Mouse (Mus musculus) embryonic facial prominence, embryonic 13.5 days (tissue): ENCODE results near the gene Prpf6. TPM values are rescaled to one million over a fixed set of nuclear protein-coding genes. Genes with fewer than 3 reads are reported as not detected.

Source experiments
- ATAC-seq: fragments of 200-750 bp; cut with Nextera tagmentation; 2 replicates; pipeline ENCODE4 v1.8.0; 2017; ENCODE audit warnings: low read depth; ENCODE audit not compliant: insufficient number of reproducible peaks, insufficient read depth, low FRiP score, low TSS enrichment
- H3K27ac ChIP-seq: fragments of 300-500 bp; sonication (generic); 2 replicates; pipeline ENCODE4 v1.5.1; 2015; ENCODE audit warnings: moderate library complexity, mild to moderate bottlenecking, inconsistent platforms
- H3K27me3 ChIP-seq: fragments of 300-500 bp; sonication (generic); 2 replicates; pipeline ENCODE4 v1.6.1; 2015; ENCODE audit warnings: mild to moderate bottlenecking, inconsistent platforms
- H3K36me3 ChIP-seq: fragments of 300-500 bp; sonication (generic); 2 replicates; pipeline ENCODE4 v1.6.1; 2015; ENCODE audit warnings: mild to moderate bottlenecking, inconsistent platforms
- H3K4me1 ChIP-seq: fragments of 300-500 bp; sonication (generic); 2 replicates; pipeline ENCODE4 v1.6.1; 2015; ENCODE audit warnings: inconsistent platforms
- H3K4me2 ChIP-seq: fragments of 300-500 bp; sonication (generic); 2 replicates; pipeline ENCODE4 v1.6.1; 2015; ENCODE audit warnings: moderate library complexity, mild to moderate bottlenecking, inconsistent platforms
- H3K4me3 ChIP-seq: fragments of 300-500 bp; sonication (generic); 2 replicates; pipeline ENCODE4 v1.5.1; 2015; ENCODE audit warnings: mild to moderate bottlenecking, inconsistent platforms
- H3K9ac ChIP-seq: fragments of 300-500 bp; sonication (generic); 2 replicates; pipeline ENCODE4 v1.6.1; 2015; ENCODE audit warnings: mild to moderate bottlenecking, inconsistent platforms
- H3K9me3 ChIP-seq: fragments of 300-500 bp; sonication (generic); 2 replicates; pipeline ENCODE4 v1.6.1; 2016; ENCODE audit warnings: inconsistent platforms
- WGBS: fragments of 180-500 bp; shearing (Covaris S2); methylation state at CpG from one replicate; pipeline ENCODE4 v1.1.7; 2015; ENCODE audit warnings: mixed read lengths; 5-methylcytosine and 5-hydroxymethylcytosine counted together
- polyA plus RNA-seq: library from polyadenylated mRNA; unstranded; fragments of >200 nt; fragmentation: Nextera tagmentation; extraction: Ambion mirVana; gene quantifications from 2 replicates; pipeline ENCODE4 v1.2.1, GENCODE M21; 2015

The Prpf6 gene
- polyA plus RNA-seq, 1 experiment from 2014 or later = 64.0 TPM

GRCm38 (mm10) chr2:181581016-181581401, 10.7 kb upstream of the Prpf6 start:
- Histone ChIP-seq H3K9ac (peak overlapping the region; percentile 91), H3K4me2 (peak overlapping the region; percentile 91), H3K4me1 (peaks cover 26% of the 10 kb centered on the region), H3K27me3 (no peaks in the 10 kb centered on the region), H3K9me3 (no peaks in the 10 kb centered on the region), H3K27ac (peak overlapping the region; percentile 93), H3K4me3 (peak overlapping the region; percentile 77), H3K36me3 (peaks cover 32% of the 10 kb centered on the region)
- WGBS = under 1% methylated on average over 11 of the region's 11 CpGs
- peak; percentile 56 for ATAC-seq

GRCm38 (mm10) chr2:181581402-181582120, 10.1 kb upstream of the Prpf6 start:
- no peaks in the 10 kb centered on the region for H3K9me3 ChIP-seq
- no peaks in the 10 kb centered on the region for H3K27me3 ChIP-seq
- peaks cover 26% of the 10 kb centered on the region for H3K4me1 ChIP-seq
- peaks cover 38% of the 10 kb centered on the region for H3K36me3 ChIP-seq
- peak overlapping the region; percentile 77 for H3K4me3 ChIP-seq
- peak overlapping the region; percentile 91 for H3K9ac ChIP-seq
- WGBS = under 1% methylated on average over 49 of the region's 49 CpGs
- H3K4me2 ChIP-seq = peak overlapping the region; percentile 91
- peak overlapping the region; percentile 93 for H3K27ac ChIP-seq
- peak; percentile 71 for ATAC-seq

DNA sequence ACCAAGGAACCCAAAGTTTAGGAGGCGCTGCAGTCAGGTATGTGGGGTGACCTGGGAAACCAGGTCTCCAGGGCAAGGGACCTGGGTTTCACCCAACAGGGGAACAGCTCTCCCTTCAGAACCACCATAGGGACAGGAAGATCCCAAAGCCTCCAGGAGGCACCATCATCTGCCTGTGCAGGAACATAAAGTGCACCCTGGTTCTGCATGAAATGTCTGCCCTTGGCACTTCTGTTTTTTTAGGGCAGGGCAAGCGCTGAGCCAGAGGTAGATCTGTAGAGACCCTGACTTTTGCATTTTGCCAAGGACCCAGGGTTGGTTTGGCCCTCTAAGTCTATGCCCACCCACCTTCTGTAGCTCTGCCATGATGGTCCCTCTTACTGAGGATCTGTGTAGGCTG, 9.3 kb upstream of the Prpf6 start:
- ATAC-seq = no peak
- Histone ChIP-seq H3K9me3 (no peaks in the 10 kb centered on the region), H3K27me3 (no peaks in the 10 kb centered on the region), H3K9ac (no peak overlapping the region), H3K4me1 (peaks cover 26% of the 10 kb centered on the region), H3K4me3 (peak overlapping the region; percentile 77; the same call in 1 of the 2 replicates), H3K4me2 (peak overlapping the region; percentile 91), H3K27ac (0 out of 2 replicates have a peak overlapping the region, but pooled peaks have one; percentile 1), H3K36me3 (peaks cover 46% of the 10 kb centered on the region)
- 82% methylated on average over 2 of the region's 2 CpGs for WGBS

GRCm38 (mm10) chr2:181582939-181583338, 8.7 kb upstream of the Prpf6 start:
- H3K27ac ChIP-seq = 0 out of 2 replicates have a peak overlapping the region, but pooled peaks have one; percentile 1
- H3K4me1 ChIP-seq = peaks cover 26% of the 10 kb centered on the region
- no peaks in the 10 kb centered on the region for H3K27me3 ChIP-seq
- H3K36me3 ChIP-seq = peaks cover 51% of the 10 kb centered on the region
- ATAC-seq = no peak
- WGBS = 83% methylated on average over 1 of the region's 1 CpGs
- no peak overlapping the region for H3K4me3 ChIP-seq
- no peaks in the 10 kb centered on the region for H3K9me3 ChIP-seq
- no peak overlapping the region for H3K4me2 ChIP-seq
- no peak overlapping the region for H3K9ac ChIP-seq

GRCm38 (mm10) chr2:181583460-181584257, 8.0 kb upstream of the Prpf6 start:
- no peak for ATAC-seq
- H3K36me3 ChIP-seq = peaks cover 58% of the 10 kb centered on the region
- no peak overlapping the region for H3K9ac ChIP-seq
- WGBS = 88% methylated on average over 3 of the region's 3 CpGs
- peaks cover 26% of the 10 kb centered on the region for H3K4me1 ChIP-seq
- no peak overlapping the region for H3K4me2 ChIP-seq
- H3K9me3 ChIP-seq = no peaks in the 10 kb centered on the region
- H3K27me3 ChIP-seq = no peaks in the 10 kb centered on the region
- H3K27ac ChIP-seq = no peak overlapping the region
- H3K4me3 ChIP-seq = no peak overlapping the region

- Histone ChIP-seq H3K4me1 (peaks cover 18% of the 10 kb centered on the region), H3K27ac (no peak within 1 kb of the TSS), H3K4me2 (no peak within 1 kb of the TSS), H3K9ac (peak within 1 kb of the TSS; percentile 17; the same call in 1 of the 2 replicates), H3K4me3 (no peak within 1 kb of the TSS), H3K36me3 (peaks cover 66% of the 10 kb centered on the region), H3K27me3 (no peaks in the 10 kb centered on the region), H3K9me3 (no peaks in the 10 kb centered on the region)
- ATAC-seq = no peak
- WGBS = 93% methylated on average over 4 of the region's 4 CpGs
These were observed 7.2 kb upstream of the Prpf6 start, which contains the start of gene Uckl1 for GRCm38 (mm10) chr2:181584411-181584942. Gene Uckl1, minus strand, starts transcription at chr2:181584892.

GRCm38 (mm10) chr2:181585506-181585905, 6.2 kb upstream of the Prpf6 start:
- H3K9ac ChIP-seq = no peak overlapping the region
- H3K4me3 ChIP-seq = no peak overlapping the region
- no peaks in the 10 kb centered on the region for H3K9me3 ChIP-seq
- H3K27me3 ChIP-seq = no peaks in the 10 kb centered on the region
- 91% methylated on average over 5 of the region's 5 CpGs for WGBS
- H3K27ac ChIP-seq = no peak overlapping the region
- peaks cover 76% of the 10 kb centered on the region for H3K36me3 ChIP-seq
- no peak overlapping the region for H3K4me2 ChIP-seq
- ATAC-seq = no peak
- H3K4me1 ChIP-seq = peaks cover 8% of the 10 kb centered on the region

GRCm38 (mm10) chr2:181586124-181586523, 5.5 kb upstream of the Prpf6 start:
- Histone ChIP-seq H3K4me3 (no peak overlapping the region), H3K9ac (no peak overlapping the region), H3K27me3 (no peaks in the 10 kb centered on the region), H3K4me1 (peaks cover 9% of the 10 kb centered on the region), H3K9me3 (no peaks in the 10 kb centered on the region), H3K4me2 (no peak overlapping the region), H3K27ac (no peak overlapping the region), H3K36me3 (peaks cover 76% of the 10 kb centered on the region)
- ATAC-seq = no peak
- 93% methylated on average over 3 of the region's 3 CpGs for WGBS

- H3K4me1 ChIP-seq = peaks cover 12% of the 10 kb centered on the region
- H3K4me3 ChIP-seq = no peak overlapping the region
- no peak overlapping the region for H3K9ac ChIP-seq
- H3K9me3 ChIP-seq = no peaks in the 10 kb centered on the region
- no peaks in the 10 kb centered on the region for H3K27me3 ChIP-seq
- no peak overlapping the region for H3K4me2 ChIP-seq
- no peak for ATAC-seq
- WGBS = 82% methylated on average over 6 of the region's 6 CpGs
- H3K36me3 ChIP-seq = peaks cover 75% of the 10 kb centered on the region
- H3K27ac ChIP-seq = no peak overlapping the region
These were observed 3.9 kb upstream of the Prpf6 start for GRCm38 (mm10) chr2:181587796-181588195.

DNA sequence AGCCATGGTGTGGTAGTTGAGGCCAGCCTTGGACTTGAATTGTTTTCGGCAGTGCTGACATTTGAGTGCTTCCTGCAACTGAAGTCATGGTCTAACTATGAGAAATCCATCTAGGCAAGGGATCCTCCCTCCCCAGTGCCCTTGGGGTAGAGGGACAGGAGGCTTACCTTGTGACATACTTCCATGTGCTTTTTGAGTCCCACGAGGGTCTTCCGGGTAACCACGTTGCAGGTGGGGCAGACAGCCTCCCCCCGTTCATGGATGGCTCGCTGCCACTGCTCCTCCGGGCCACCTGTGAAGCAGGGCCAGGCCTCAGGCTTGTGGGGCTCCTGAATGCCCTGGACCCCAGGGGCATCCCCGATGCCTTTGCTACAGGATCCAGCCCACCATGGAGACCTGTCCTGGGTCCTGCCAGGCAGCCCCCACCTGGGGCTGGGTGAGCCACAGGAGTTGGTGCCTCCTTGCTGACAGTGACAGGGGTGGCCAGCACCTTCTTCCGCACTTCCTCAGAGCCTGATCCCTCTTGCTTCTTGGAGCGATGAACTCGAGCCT, 3.4 kb upstream of the Prpf6 start:
- Histone ChIP-seq H3K36me3 (peaks cover 71% of the 10 kb centered on the region), H3K4me3 (no peak overlapping the region), H3K9me3 (no peaks in the 10 kb centered on the region), H3K9ac (peak overlapping the region; percentile 33; the same call in 1 of the 2 replicates), H3K4me1 (peaks cover 17% of the 10 kb centered on the region), H3K4me2 (no peak overlapping the region), H3K27me3 (no peaks in the 10 kb centered on the region), H3K27ac (no peak overlapping the region)
- no peak for ATAC-seq
- 85% methylated on average over 11 of the region's 11 CpGs for WGBS

GRCm38 (mm10) chr2:181589011-181589731, 2.5 kb upstream of the Prpf6 start:
- Histone ChIP-seq H3K4me3 (no peak overlapping the region), H3K4me1 (peaks cover 18% of the 10 kb centered on the region), H3K4me2 (no peak overlapping the region), H3K36me3 (peaks cover 63% of the 10 kb centered on the region), H3K27me3 (no peaks in the 10 kb centered on the region), H3K9ac (0 out of 2 replicates have a peak overlapping the region, but pooled peaks have one; percentile 6), H3K27ac (no peak overlapping the region), H3K9me3 (no peaks in the 10 kb centered on the region)
- no peak for ATAC-seq
- 95% methylated on average over 10 of the region's 10 CpGs for WGBS
